Mouse (Mus musculus): ENCODE results near the gene Sftpd. TPM values are rescaled to one million over a fixed set of nuclear protein-coding genes. Genes with fewer than 3 reads are reported as not detected.

Sftpd gene
- polyA plus RNA-seq, 1 experiment from 2014 or later: not detected

GRCm38 (mm10) chr14:41127997-41128396 lies 57.0 kb downstream of the Sftpd start:
- no peak overlapping the region for H3K4me2 ChIP-seq (ENCODE audit: low read depth, low read length, severe bottlenecking)
- H3K4me1 ChIP-seq (replicated peaks; ENCODE audit: control insufficient read depth, insufficient read depth, low read length): no peaks in the 10 kb centered on the region
- no peaks in the 10 kb centered on the region for H3K9me3 ChIP-seq (ENCODE audit: control insufficient read depth, low read length)
- H3K27me3 ChIP-seq (ENCODE audit: control insufficient read depth, insufficient read depth, low read length): no peaks in the 10 kb centered on the region
- no peaks in the 10 kb centered on the region for H3K36me3 ChIP-seq (ENCODE audit: control insufficient read depth, insufficient read depth, low read length)
- no peak overlapping the region for H3K27ac ChIP-seq (ENCODE audit: low read depth, low read length)
- ATAC-seq (replicated peaks; ENCODE audit: low FRiP score) (no peak), DNase-seq (ENCODE audit: low spot score) (no peak)
- H3K9ac ChIP-seq (ENCODE audit: low read length): no peak overlapping the region
- no peak overlapping the region for H3K4me3 ChIP-seq (ENCODE audit: low read depth, low read length)
- WGBS: 26% methylated on average over 4 of the region's 4 CpGs

DNA sequence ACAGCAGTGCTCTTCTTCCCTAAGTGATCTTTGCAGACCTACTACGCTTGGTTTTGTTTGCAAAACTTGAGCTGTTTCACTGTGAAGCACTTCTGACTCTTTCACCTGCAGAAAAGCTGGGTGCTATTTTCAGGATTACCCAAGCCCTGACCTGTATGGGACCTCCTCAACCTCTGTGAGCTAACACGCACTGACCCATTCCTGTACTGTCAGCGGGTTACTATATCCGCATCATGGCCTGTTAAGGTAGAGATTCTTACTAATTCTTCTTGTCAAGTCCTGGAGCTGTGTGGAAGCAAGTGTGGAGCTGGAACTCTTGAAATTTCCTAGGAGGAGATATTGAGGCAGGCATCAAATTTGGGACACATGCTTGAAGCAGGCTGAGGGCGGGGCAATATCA lies 60.3 kb downstream of the Sftpd start:
- H3K27me3 ChIP-seq (ENCODE audit: control insufficient read depth, insufficient read depth, low read length): no peaks in the 10 kb centered on the region
- WGBS: 88% methylated on average over 5 of the region's 5 CpGs
- H3K9me3 ChIP-seq (ENCODE audit: control insufficient read depth, low read length): no peaks in the 10 kb centered on the region
- H3K27ac ChIP-seq (ENCODE audit: low read depth, low read length): no peak overlapping the region
- DNase-seq (ENCODE audit: low spot score): no peak
- H3K4me3 ChIP-seq (ENCODE audit: low read depth, low read length): no peak overlapping the region
- no peak for ATAC-seq (replicated peaks; ENCODE audit: low FRiP score)
- H3K9ac ChIP-seq (ENCODE audit: low read length): no peak overlapping the region
- no peak overlapping the region for H3K4me2 ChIP-seq (ENCODE audit: low read depth, low read length, severe bottlenecking)
- no peaks in the 10 kb centered on the region for H3K36me3 ChIP-seq (ENCODE audit: control insufficient read depth, insufficient read depth, low read length)
- no peaks in the 10 kb centered on the region for H3K4me1 ChIP-seq (replicated peaks; ENCODE audit: control insufficient read depth, insufficient read depth, low read length)

Other genes with a start within 250 kb of the Sftpd start
- gene Tspan14, start 218.3 kb downstream of the Sftpd start, polyA plus RNA-seq (2014; fragmentation: Nextera tagmentation; extraction: Ambion mirVana): 87.8 and 96.1 TPM in 2 replicates
- 54.2 and 57.9 TPM in 2 replicates for gene Fam213a, start 171.4 kb downstream of the Sftpd start, polyA plus RNA-seq (2014; fragmentation: Nextera tagmentation; extraction: Ambion mirVana)
- 0.24 and 0.57 TPM in 2 replicates for gene Dydc2, start 115.9 kb downstream of the Sftpd start, polyA plus RNA-seq (2014; fragmentation: Nextera tagmentation; extraction: Ambion mirVana)
- not detected in 2 replicates for gene Dydc1, start 112.2 kb downstream of the Sftpd start, polyA plus RNA-seq (2014; fragmentation: Nextera tagmentation; extraction: Ambion mirVana)
- not detected in 2 replicates for gene Mat1a, start 80.1 kb downstream of the Sftpd start, polyA plus RNA-seq (2014; fragmentation: Nextera tagmentation; extraction: Ambion mirVana)
- not detected in 2 replicates for gene Sftpa1, start 53.4 kb downstream of the Sftpd start, polyA plus RNA-seq (2014; fragmentation: Nextera tagmentation; extraction: Ambion mirVana)
- not detected in 2 replicates for gene Mbl1, start 33.7 kb downstream of the Sftpd start, polyA plus RNA-seq (2014; fragmentation: Nextera tagmentation; extraction: Ambion mirVana)
- gene Gm2832, start 93.7 kb upstream of the Sftpd start, polyA plus RNA-seq (2014; fragmentation: Nextera tagmentation; extraction: Ambion mirVana): not detected in 2 replicates
- gene Gm5798, start 163.5 kb upstream of the Sftpd start, polyA plus RNA-seq (2014; fragmentation: Nextera tagmentation; extraction: Ambion mirVana): not detected in 2 replicates
- not detected in 2 replicates for gene Gm7945, start 201.2 kb upstream of the Sftpd start, polyA plus RNA-seq (2014; fragmentation: Nextera tagmentation; extraction: Ambion mirVana)
- not detected in 2 replicates for gene Gm6482, start 223.1 kb upstream of the Sftpd start, polyA plus RNA-seq (2014; fragmentation: Nextera tagmentation; extraction: Ambion mirVana)